Mouse (Mus musculus): ENCODE measurements around the gene Ppp6r2.

Gene Ppp6r2

GRCm38 (mm10) chr15:89180571-89181229 lies 30.7 kb upstream of the Ppp6r2 start, which contains the start of gene Plxnb2:
Gene Plxnb2, minus strand, starts transcription at chr15:89180788.
- in situ Hi-C loops (cut with MboI; ENCODE audit: low pct_unique_long_range_greater_than_20kb in 1 of 2, low sequenced_read_pairs in 2 of 2, unreplicated experiment in 1 of 2) = no loop called here

- in situ Hi-C loops (cut with MboI; ENCODE audit: low pct_unique_long_range_greater_than_20kb in 1 of 2, low sequenced_read_pairs in 2 of 2, unreplicated experiment in 1 of 2) = no loop called here
Observed at GRCm38 (mm10) chr15:89181561-89182270, 29.6 kb upstream of the Ppp6r2 start.

GRCm38 (mm10) chr15:89182328-89182741 lies 29.0 kb upstream of the Ppp6r2 start:
- in situ Hi-C loops (cut with MboI; ENCODE audit: low pct_unique_long_range_greater_than_20kb in 1 of 2, low sequenced_read_pairs in 2 of 2, unreplicated experiment in 1 of 2) = no loop called here

GRCm38 (mm10) chr15:89182842-89183241 lies 28.5 kb upstream of the Ppp6r2 start:
- in situ Hi-C loops (cut with MboI; ENCODE audit: low pct_unique_long_range_greater_than_20kb in 1 of 2, low sequenced_read_pairs in 2 of 2, unreplicated experiment in 1 of 2) = no loop called here

GRCm38 (mm10) chr15:89184141-89184936 lies 27.0 kb upstream of the Ppp6r2 start:
- in situ Hi-C loops (cut with MboI; ENCODE audit: low pct_unique_long_range_greater_than_20kb in 1 of 2, low sequenced_read_pairs in 2 of 2, unreplicated experiment in 1 of 2) = no loop called here

- in situ Hi-C loops (cut with MboI; ENCODE audit: low pct_unique_long_range_greater_than_20kb in 1 of 2, low sequenced_read_pairs in 2 of 2, unreplicated experiment in 1 of 2) = no loop called here
Observed at GRCm38 (mm10) chr15:89184937-89185227, 26.5 kb upstream of the Ppp6r2 start.

GRCm38 (mm10) chr15:89195261-89195681 lies 16.1 kb upstream of the Ppp6r2 start:
- in situ Hi-C loops (cut with MboI; ENCODE audit: low pct_unique_long_range_greater_than_20kb in 1 of 2, low sequenced_read_pairs in 2 of 2, unreplicated experiment in 1 of 2) = no loop called here

- in situ Hi-C loops (cut with MboI; ENCODE audit: low pct_unique_long_range_greater_than_20kb in 1 of 2, low sequenced_read_pairs in 2 of 2, unreplicated experiment in 1 of 2) = no loop called here
Observed at GRCm38 (mm10) chr15:89195690-89196312, 15.6 kb upstream of the Ppp6r2 start.

- in situ Hi-C loops (cut with MboI; ENCODE audit: low pct_unique_long_range_greater_than_20kb in 1 of 2, low sequenced_read_pairs in 2 of 2, unreplicated experiment in 1 of 2) = no loop called here
Observed at GRCm38 (mm10) chr15:89196313-89196706, 15.0 kb upstream of the Ppp6r2 start, which contains the start of gene Dennd6b. Gene Dennd6b, minus strand, starts transcription at chr15:89196496.

- in situ Hi-C loops (cut with MboI; ENCODE audit: low pct_unique_long_range_greater_than_20kb in 1 of 2, low sequenced_read_pairs in 2 of 2, unreplicated experiment in 1 of 2) = no loop called here
Observed at GRCm38 (mm10) chr15:89197056-89197455, 14.3 kb upstream of the Ppp6r2 start.

- in situ Hi-C loops (cut with MboI; ENCODE audit: low pct_unique_long_range_greater_than_20kb in 1 of 2, low sequenced_read_pairs in 2 of 2, unreplicated experiment in 1 of 2) = no loop called here
Observed at GRCm38 (mm10) chr15:89207457-89207856, 3.9 kb upstream of the Ppp6r2 start.

GRCm38 (mm10) chr15:89209886-89210761 lies 1.2 kb upstream of the Ppp6r2 start:
- in situ Hi-C loops (cut with MboI; ENCODE audit: low pct_unique_long_range_greater_than_20kb in 1 of 2, low sequenced_read_pairs in 2 of 2, unreplicated experiment in 1 of 2) = no loop called here

- in situ Hi-C loops (cut with MboI; ENCODE audit: low pct_unique_long_range_greater_than_20kb in 1 of 2, low sequenced_read_pairs in 2 of 2, unreplicated experiment in 1 of 2) = no loop called here
Observed at GRCm38 (mm10) chr15:89211716-89212461, 536 bp downstream of the Ppp6r2 start.

GRCm38 (mm10) chr15:89212495-89212894 lies 1.1 kb downstream of the Ppp6r2 start:
- in situ Hi-C loops (cut with MboI; ENCODE audit: low pct_unique_long_range_greater_than_20kb in 1 of 2, low sequenced_read_pairs in 2 of 2, unreplicated experiment in 1 of 2) = no loop called here

GRCm38 (mm10) chr15:89213517-89213916 lies 2.2 kb downstream of the Ppp6r2 start:
- in situ Hi-C loops (cut with MboI; ENCODE audit: low pct_unique_long_range_greater_than_20kb in 1 of 2, low sequenced_read_pairs in 2 of 2, unreplicated experiment in 1 of 2) = no loop called here

GRCm38 (mm10) chr15:89214953-89215352 lies 3.6 kb downstream of the Ppp6r2 start:
- in situ Hi-C loops (cut with MboI; ENCODE audit: low pct_unique_long_range_greater_than_20kb in 1 of 2, low sequenced_read_pairs in 2 of 2, unreplicated experiment in 1 of 2) = no loop called here

GRCm38 (mm10) chr15:89215611-89216233 lies 4.4 kb downstream of the Ppp6r2 start:
- in situ Hi-C loops (cut with MboI; ENCODE audit: low pct_unique_long_range_greater_than_20kb in 1 of 2, low sequenced_read_pairs in 2 of 2, unreplicated experiment in 1 of 2) = no loop called here

All from mouse embryonic stem cell (cell line).